In genomic region chr3:31095179-31095490, GRCm38 (mm10) we compare ENCODE assay signal across 8 mouse cellular contexts. TPM values are rescaled to one million over a fixed set of nuclear protein-coding genes. Genes with fewer than 3 reads are reported as not detected.
DNase-seq lines count a peak whose midpoint lies in the region; ATAC-seq and TF ChIP-seq lines count a peak whose summit lies in the region.
"Had no signal": no experiment of that assay in that cellular context is flagged by ENCODE, and none has a peak within 500 bp of the region (broad histone marks: within the 10 kb centered on the region; RNA-seq: fewer than 3 reads in every experiment).

No protein-coding gene starts in this region.

- H3K4me2 ChIP-seq in embryonic facial prominence, embryonic 14.5 days (ENCODE audit: low read depth, low read length), result peak overlapping the region; percentile 85
- H3K4me2 ChIP-seq in intestine, postnatal 0 days (replicated peaks; ENCODE audit: low read depth), result peak overlapping the region; percentile 85
- H3K4me2 ChIP-seq in neural tube, embryonic 14.5 days (ENCODE audit: low read depth, low read length), result peak overlapping the region; percentile 50

- WGBS in embryonic facial prominence, embryonic 14.5 days, result no CpG with 5 or more reads among the region's 39 CpGs
- 1% methylated on average over 36 of the region's 39 CpGs for WGBS in intestine, postnatal 0 days
- WGBS in neural tube, embryonic 14.5 days, result 1% methylated on average over 14 of the region's 39 CpGs

- H3K4me1 ChIP-seq in embryonic facial prominence, embryonic 14.5 days (ENCODE audit: control insufficient read depth, insufficient read depth, low read length), result peaks cover 25% of the 10 kb centered on the region
- H3K4me1 ChIP-seq in intestine, postnatal 0 days (replicated peaks; ENCODE audit: control insufficient read depth, insufficient read depth, low read length), result peaks cover 22% of the 10 kb centered on the region
- H3K4me1 ChIP-seq in neural tube, embryonic 14.5 days (ENCODE audit: control insufficient read depth, insufficient read depth, low read length), result peaks cover 34% of the 10 kb centered on the region

- peak overlapping the region; percentile 94 for H3K9ac ChIP-seq in embryonic facial prominence, embryonic 14.5 days (ENCODE audit: low read depth, low read length)
- H3K9ac ChIP-seq in intestine, postnatal 0 days (ENCODE audit: low read depth, low read length), result peak overlapping the region; percentile 96
- peak overlapping the region; percentile 98 for H3K9ac ChIP-seq in neural tube, embryonic 14.5 days (replicated peaks; ENCODE audit: low read depth, low read length)

- H3K9me3 ChIP-seq in embryonic facial prominence, embryonic 14.5 days (ENCODE audit: control insufficient read depth, low read length), result no peaks in the 10 kb centered on the region
- no peaks in the 10 kb centered on the region for H3K9me3 ChIP-seq in intestine, postnatal 0 days (ENCODE audit: control insufficient read depth)
- no peaks in the 10 kb centered on the region for H3K9me3 ChIP-seq in neural tube, embryonic 14.5 days (ENCODE audit: control insufficient read depth, low read length)

- DNase-seq in layer of hippocampus, adult 2 months (ENCODE audit: low spot score in 2 of 2), result peak; percentile 16 to 31
- no peak for DNase-seq in layer of hippocampus, postnatal 14 days (ENCODE audit: low spot score in 2 of 2)
- no peak for DNase-seq in embryonic facial prominence, embryonic 14.5 days (ENCODE audit: low spot score)
- DNase-seq in spleen, postnatal 14 days (ENCODE audit: low spot score in 2 of 2), result no peak
- no peak for DNase-seq in cerebellum, adult 11 months

- peak overlapping the region; percentile 97 for H3K27ac ChIP-seq in layer of hippocampus, adult 2 months
- H3K27ac ChIP-seq in embryonic facial prominence, embryonic 14.5 days (replicated peaks; ENCODE audit: low read depth, low read length), result peak overlapping the region; percentile 99
- peak overlapping the region; percentile 100 for H3K27ac ChIP-seq in intestine, postnatal 0 days (ENCODE audit: low read depth, low read length)
- H3K27ac ChIP-seq in neural tube, embryonic 14.5 days (ENCODE audit: low read depth, low read length), result peak overlapping the region; percentile 99

- H3K4me3 ChIP-seq in layer of hippocampus, adult 2 months, result peak overlapping the region; percentile 73
- peak overlapping the region; percentile 94 for H3K4me3 ChIP-seq in embryonic facial prominence, embryonic 14.5 days (ENCODE audit: low read depth, low read length)
- peak overlapping the region; percentile 98 for H3K4me3 ChIP-seq in intestine, postnatal 0 days (ENCODE audit: low read depth, low read length)
- peak overlapping the region; percentile 98 for H3K4me3 ChIP-seq in neural tube, embryonic 14.5 days (ENCODE audit: low read depth, low read length)

- 0 out of 2 replicates have a peak, but pooled peaks cover 4% of the 10 kb centered on the region for H3K36me3 ChIP-seq in embryonic facial prominence, embryonic 14.5 days (ENCODE audit: control insufficient read depth, insufficient read depth, low read length)
- H3K36me3 ChIP-seq in intestine, postnatal 0 days (ENCODE audit: control insufficient read depth, insufficient read depth), result peaks cover 7% of the 10 kb centered on the region; the same call in 1 of the 2 replicates
- no peaks in the 10 kb centered on the region for H3K36me3 ChIP-seq in neural tube, embryonic 14.5 days (ENCODE audit: control insufficient read depth, insufficient read depth, low read length)

- peak; percentile 3; the same call in 1 of the 2 replicates for ATAC-seq in embryonic facial prominence, embryonic 14.5 days (ENCODE audit: low read depth)
- no peak for ATAC-seq in intestine, postnatal 0 days
- ATAC-seq in neural tube, embryonic 14.5 days (ENCODE audit: low read depth), result no peak

- H3K27me3 ChIP-seq in embryonic facial prominence, embryonic 14.5 days (replicated peaks; ENCODE audit: control insufficient read depth, insufficient read depth, low read length), result no peaks in the 10 kb centered on the region
- H3K27me3 ChIP-seq in intestine, postnatal 0 days (replicated peaks; ENCODE audit: control insufficient read depth, insufficient read depth, low read length), result no peaks in the 10 kb centered on the region
- H3K27me3 ChIP-seq in neural tube, embryonic 14.5 days (ENCODE audit: control insufficient read depth, insufficient read depth, low read length), result no peaks in the 10 kb centered on the region

- TF ChIP-seq CTCF in layer of hippocampus, adult 2 months (conservative IDR thresholded peaks at IDR 0.05), result no peak
- no peak for TF ChIP-seq CTCF in intestine, postnatal 0 days (IDR thresholded peaks at IDR 0.05; ENCODE audit: low read depth)

RNA-seq across cellular contexts. Expression of gene Skil, which starts 0.3 kb away (rescaled TPM):
- total RNA-seq in layer of hippocampus, adult 2 months (2021), result 10 to 100 TPM; 64.9 to 68.3 TPM
- 10 to 100 TPM; 62.7 to 63.9 TPM for total RNA-seq in layer of hippocampus, postnatal 14 days (2021)
- polyA plus RNA-seq in embryonic facial prominence, embryonic 14.5 days (2014; fragmentation: Nextera tagmentation; extraction: Ambion mirVana), result 20.8 and 21.1 TPM in 2 replicates
- polyA plus RNA-seq in intestine, postnatal 0 days (2015; fragmentation: Nextera tagmentation; extraction: Ambion mirVana), result 19.1 and 22.1 TPM in 2 replicates
- 38.3 and 39.7 TPM in 2 replicates for polyA plus RNA-seq in neural tube, embryonic 14.5 days (2014; fragmentation: Nextera tagmentation; extraction: Ambion mirVana)

RNA-seq across cellular contexts. Expression of gene Cldn11, which starts 54.6 kb away (rescaled TPM):
- 100 to 1,000 TPM; 111 to 113 TPM for total RNA-seq in layer of hippocampus, adult 2 months (2021)
- total RNA-seq in layer of hippocampus, postnatal 14 days (2021), result 100 to 1,000 TPM; 189 to 199 TPM
- polyA plus RNA-seq in embryonic facial prominence, embryonic 14.5 days (2014; fragmentation: Nextera tagmentation; extraction: Ambion mirVana), result 59.9 and 65.7 TPM in 2 replicates
- 0.92 and 1.1 TPM in 2 replicates for polyA plus RNA-seq in intestine, postnatal 0 days (2015; fragmentation: Nextera tagmentation; extraction: Ambion mirVana)
- polyA plus RNA-seq in neural tube, embryonic 14.5 days (2014; fragmentation: Nextera tagmentation; extraction: Ambion mirVana), result 2.1 and 58.1 TPM in 2 replicates
- total RNA-seq: megakaryocyte-erythroid progenitor cell, adult 5-6 weeks had no signal

Comparison
In these comparisons a context has a peak if more than half of its experiments do, and no peak if none do; other contexts are left out.
1. DNase-seq: peak in layer of hippocampus, adult 2 months (2 of 2); none in layer of hippocampus, postnatal 14 days (0 of 2), embryonic facial prominence, embryonic 14.5 days (single experiment), spleen, postnatal 14 days (0 of 2) and cerebellum, adult 11 months (single experiment).
2. Peak in every context shown above with its lines, with median percentiles within 50 percentile points of each other: H3K27ac ChIP-seq, H3K4me3 ChIP-seq, H3K4me2 ChIP-seq and H3K9ac ChIP-seq.